Mouse (Mus musculus) cerebellum, adult 2 months (tissue): ENCODE results near the gene Tmem171.

Experiments used
- CTCF ChIP-seq: fragments of 200-500 bp; IDR thresholded peaks from 2 replicates; pipeline ENCODE4 v1.5.1; 2011; ENCODE audit warnings: low read depth, mild to moderate bottlenecking, control low read depth, low read length, moderate library complexity, borderline replicate concordance; ENCODE audit not compliant: insufficient read depth
- POLR2A ChIP-seq: fragments of 200-500 bp; IDR thresholded peaks from 2 replicates; pipeline ENCODE4 v1.6.1; 2011; ENCODE audit warnings: low read length, control low read depth, borderline replicate concordance; ENCODE audit not compliant: insufficient read depth

DNA sequence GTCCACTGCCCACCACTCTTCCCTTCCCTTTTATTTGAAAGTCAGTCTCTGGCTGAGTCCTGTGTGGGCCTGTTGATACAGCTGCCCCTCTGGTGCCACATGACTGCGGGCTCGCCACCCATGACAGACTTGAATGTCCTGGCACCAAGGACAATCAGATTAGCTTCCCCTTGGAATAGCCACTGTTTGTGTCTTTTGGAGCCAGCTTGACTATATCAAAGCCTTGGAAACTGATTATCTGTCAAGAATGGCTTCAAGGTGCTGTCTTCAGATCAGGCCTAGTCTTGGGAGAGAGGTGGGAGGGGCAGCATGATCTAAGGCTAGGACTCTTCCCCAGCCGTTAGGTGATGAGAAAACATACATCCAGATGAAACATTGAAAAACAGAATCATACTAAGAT lies 2.1 kb upstream of the Tmem171 start:
- TF ChIP-seq CTCF (no peak), POLR2A (no peak)
